Mouse (Mus musculus) hematopoietic stem cell, adult 5-6 weeks (primary cell): ENCODE measurements around the gene Plekhh1. TPM values are rescaled to one million over a fixed set of nuclear protein-coding genes. Genes with fewer than 3 reads are reported as not detected.
"Not testable (repeated sequence)": the region's sequence is repeated elsewhere in the genome, so short reads cannot be mapped to it uniquely, and the experiment has no call there.

ENCODE experiments used
- ATAC-seq, 2 experiments: fragments of 125-278 bp in 1 of 2; replicated peaks in 1 of 2; 2 replicates each; pipeline ENCODE4 v1.8.0; 2016 to 2017; ENCODE audit warnings: inconsistent platforms in 2 of 2, mild to moderate bottlenecking in 2 of 2, moderate number of reproducible peaks in 2 of 2, low read depth in 1 of 2, moderate TSS enrichment in 1 of 2; ENCODE audit not compliant: low FRiP score in 2 of 2, poor library complexity in 2 of 2, severe bottlenecking in 2 of 2, insufficient read depth in 1 of 2, low TSS enrichment in 1 of 2
- total RNA-seq: library from RNA; stranded (forward); fragments of 172-1452, 232-1000 nt; gene quantifications from 2 replicates; pipeline ENCODE4 v1.2.3, GENCODE M21; 2017

Gene Plekhh1
- total RNA-seq, 1 experiment from 2014 or later: 0.60 TPM

GRCm38 (mm10) chr12:79016109-79016508, 12.9 kb upstream of the Plekhh1 start:
- no peak for ATAC-seq

GRCm38 (mm10) chr12:79017994-79018399, 11.0 kb upstream of the Plekhh1 start:
- ATAC-seq: peak; percentile 76 to 77

- no peak for ATAC-seq
Observed at GRCm38 (mm10) chr12:79021902-79022301, 7.1 kb upstream of the Plekhh1 start.

- ATAC-seq: 0 out of 4 replicates have a peak, but pooled peaks of 1 of the 2 experiments have one; percentile 36
Observed at GRCm38 (mm10) chr12:79022882-79023281, 6.1 kb upstream of the Plekhh1 start.

GRCm38 (mm10) chr12:79027526-79027925, 1.4 kb upstream of the Plekhh1 start:
- not testable (repeated sequence) for ATAC-seq

- no peak for ATAC-seq
Observed at GRCm38 (mm10) chr12:79034331-79034730, 5.4 kb downstream of the Plekhh1 start.

GRCm38 (mm10) chr12:79035349-79035748, 6.4 kb downstream of the Plekhh1 start:
- ATAC-seq: no peak

GRCm38 (mm10) chr12:79039708-79040107, 10.7 kb downstream of the Plekhh1 start:
- ATAC-seq: no peak

- ATAC-seq: no peak
Observed at GRCm38 (mm10) chr12:79040201-79040827, 11.4 kb downstream of the Plekhh1 start.

- ATAC-seq: no peak
Observed at GRCm38 (mm10) chr12:79041436-79041835, 12.5 kb downstream of the Plekhh1 start.

- ATAC-seq: no peak
Observed at GRCm38 (mm10) chr12:79044668-79045067, 15.7 kb downstream of the Plekhh1 start.

- no peak for ATAC-seq
Observed at GRCm38 (mm10) chr12:79046171-79046570, 17.2 kb downstream of the Plekhh1 start.

GRCm38 (mm10) chr12:79047203-79047602, 18.2 kb downstream of the Plekhh1 start:
- ATAC-seq: no peak

- no peak for ATAC-seq
Observed at GRCm38 (mm10) chr12:79048898-79049297, 19.9 kb downstream of the Plekhh1 start.

- no peak for ATAC-seq
Observed at GRCm38 (mm10) chr12:79049807-79050206, 20.8 kb downstream of the Plekhh1 start.

- peak in 1 of 2 experiments; percentile 34; a peak in 1 of 4 replicates for ATAC-seq
Observed at GRCm38 (mm10) chr12:79050545-79051212, 21.7 kb downstream of the Plekhh1 start.

- no peak for ATAC-seq
Observed at GRCm38 (mm10) chr12:79052073-79052472, 23.1 kb downstream of the Plekhh1 start.

- no peak for ATAC-seq
Observed at GRCm38 (mm10) chr12:79055276-79055675, 26.3 kb downstream of the Plekhh1 start.

GRCm38 (mm10) chr12:79059573-79059972, 30.6 kb downstream of the Plekhh1 start:
- no peak for ATAC-seq
